Mouse (Mus musculus): ENCODE measurements around the gene Armc7.
"Not testable (repeated sequence)": the region's sequence is repeated elsewhere in the genome, so short reads cannot be mapped to it uniquely, and the experiment has no call there.

The Armc7 gene

DNA sequence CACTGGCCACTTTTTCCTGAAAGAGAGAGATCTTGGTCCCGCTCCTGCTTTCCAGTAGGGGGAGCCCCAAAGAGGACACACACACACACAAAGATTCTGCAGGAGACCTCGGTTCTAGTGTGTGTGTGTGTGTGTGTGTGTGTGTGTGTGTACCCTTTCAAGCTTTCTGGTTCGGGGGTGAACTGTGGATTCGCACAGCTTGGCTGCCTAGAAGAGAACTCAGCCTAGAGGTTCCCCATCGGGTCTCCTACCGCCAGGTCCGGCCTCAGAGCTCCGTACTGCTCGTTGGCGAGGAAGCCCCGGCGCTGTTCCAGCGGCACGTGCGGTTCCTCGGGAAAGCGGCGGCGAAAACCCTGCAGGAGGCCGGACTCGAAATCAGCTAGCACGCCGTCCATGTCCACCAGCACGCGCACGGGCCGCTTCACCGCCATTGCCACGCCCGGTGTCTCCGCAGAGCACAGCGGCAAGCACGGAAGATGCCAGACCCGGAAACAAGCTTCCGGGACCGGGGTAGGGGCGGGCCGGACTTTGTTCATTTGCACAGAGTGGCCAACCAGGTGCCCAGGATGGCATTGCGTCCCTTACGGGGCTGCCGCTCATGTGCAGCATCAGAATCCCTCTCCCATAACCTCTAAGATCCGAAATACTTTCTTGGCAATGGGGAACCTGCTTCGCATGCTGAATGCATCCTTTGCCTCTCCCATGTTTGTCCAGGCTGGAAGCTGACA, 16.1 kb downstream of the Armc7 start, which contains the start of gene Nt5c:
Gene Nt5c (minus strand): TSS at position 507 of the 728 bp plus-strand sequence.
- DNase-seq = peak; percentile 86

DNA sequence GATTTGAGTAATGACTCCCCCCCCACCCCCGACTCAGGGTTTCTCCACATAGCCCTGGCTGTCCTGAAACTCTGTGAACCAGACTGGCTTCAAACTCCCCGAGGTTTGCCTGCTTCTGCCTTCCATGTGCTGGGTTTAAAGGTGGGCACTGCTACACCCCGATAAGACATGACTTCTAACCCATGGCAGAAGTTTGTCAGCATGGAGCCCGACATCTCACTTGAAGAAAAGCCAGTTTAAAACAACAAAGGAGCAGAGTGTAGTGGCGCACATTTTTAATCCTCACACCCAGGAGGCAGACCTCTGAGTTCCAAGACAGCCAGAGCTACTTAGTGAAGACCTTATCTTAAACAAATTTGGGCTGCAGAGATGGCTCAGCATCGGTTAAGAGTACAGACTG, 16.9 kb downstream of the Armc7 start:
- peak; percentile 21 for DNase-seq

DNA sequence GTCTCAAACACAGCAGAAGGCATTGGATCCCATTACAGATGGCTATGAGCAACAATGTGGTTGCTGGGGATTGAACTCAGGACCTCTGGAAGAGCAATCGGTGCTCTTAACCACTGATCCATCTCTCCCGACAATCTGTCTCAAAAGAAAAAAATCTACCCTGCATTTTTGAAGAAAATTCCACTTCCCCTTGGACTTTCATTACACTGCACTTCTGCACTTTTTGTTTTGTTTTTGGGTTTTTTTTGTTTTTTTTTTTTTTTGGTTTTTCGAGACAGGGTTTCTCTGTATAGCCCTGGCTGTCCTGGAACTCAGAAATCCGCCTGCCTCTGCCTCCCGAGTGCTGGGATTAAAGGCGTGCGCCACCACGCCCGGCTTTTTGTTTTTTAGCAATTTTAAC, 21.1 kb downstream of the Armc7 start:
- not testable (repeated sequence) for DNase-seq

DNA sequence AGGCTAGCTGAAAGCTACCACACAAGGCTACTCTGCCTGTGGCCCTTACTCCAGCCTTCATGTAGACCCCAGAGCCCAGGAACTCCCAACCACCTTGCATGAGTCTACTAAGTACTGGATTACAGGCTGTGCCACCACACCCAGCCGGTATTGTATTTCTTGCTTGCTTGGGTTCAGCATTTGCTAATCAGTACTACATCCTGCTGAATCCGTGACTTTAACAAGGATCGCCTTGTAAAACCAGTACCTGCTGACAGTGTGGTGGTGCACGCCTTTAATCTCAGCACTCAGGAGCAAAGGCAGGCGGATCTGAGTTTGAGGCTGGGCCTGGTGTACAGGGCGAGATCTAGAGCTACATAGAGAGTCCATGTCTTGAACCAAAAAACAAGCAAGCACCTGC, 27.2 kb downstream of the Armc7 start:
- no peak for DNase-seq

DNA sequence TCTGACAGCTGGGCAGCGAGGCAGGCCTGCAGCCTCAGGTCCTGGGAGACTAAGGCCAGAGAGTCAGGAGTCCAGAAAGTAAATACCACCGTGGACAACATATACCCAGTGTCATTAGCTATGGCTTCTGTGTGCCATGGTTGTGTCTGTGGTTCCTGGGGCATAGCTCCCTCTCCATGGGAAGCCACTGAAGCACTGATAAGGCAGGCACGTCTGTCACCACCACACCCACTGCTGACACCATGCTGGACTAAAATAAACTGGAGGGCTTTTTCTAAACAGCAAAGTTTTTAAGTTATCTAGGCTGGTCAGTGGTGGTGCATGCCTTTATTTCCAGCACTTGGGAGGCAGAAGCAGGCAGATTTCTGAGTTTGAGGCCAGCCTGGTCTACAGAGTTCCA, 31.1 kb downstream of the Armc7 start:
- DNase-seq = no peak

DNA sequence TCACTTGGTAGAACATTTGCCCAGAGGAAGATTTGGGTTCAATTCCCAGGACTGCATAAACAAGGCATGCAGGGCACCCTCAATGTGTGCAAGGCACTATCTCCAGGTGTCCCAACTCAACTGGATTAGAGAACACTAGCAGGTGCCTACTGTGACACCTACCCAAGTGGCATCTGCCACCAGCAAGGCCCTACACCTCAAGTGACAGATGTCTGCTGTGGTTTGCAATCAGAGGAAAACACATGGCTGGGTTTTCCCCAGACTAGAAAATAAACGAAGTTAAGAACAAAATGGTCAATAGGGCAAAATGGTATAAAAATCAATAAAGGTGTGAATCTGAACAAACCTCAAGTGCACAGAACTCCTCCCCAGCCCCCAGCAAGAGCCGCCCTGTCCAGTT, 32.6 kb downstream of the Armc7 start:
- DNase-seq = peak; percentile 50

DNA sequence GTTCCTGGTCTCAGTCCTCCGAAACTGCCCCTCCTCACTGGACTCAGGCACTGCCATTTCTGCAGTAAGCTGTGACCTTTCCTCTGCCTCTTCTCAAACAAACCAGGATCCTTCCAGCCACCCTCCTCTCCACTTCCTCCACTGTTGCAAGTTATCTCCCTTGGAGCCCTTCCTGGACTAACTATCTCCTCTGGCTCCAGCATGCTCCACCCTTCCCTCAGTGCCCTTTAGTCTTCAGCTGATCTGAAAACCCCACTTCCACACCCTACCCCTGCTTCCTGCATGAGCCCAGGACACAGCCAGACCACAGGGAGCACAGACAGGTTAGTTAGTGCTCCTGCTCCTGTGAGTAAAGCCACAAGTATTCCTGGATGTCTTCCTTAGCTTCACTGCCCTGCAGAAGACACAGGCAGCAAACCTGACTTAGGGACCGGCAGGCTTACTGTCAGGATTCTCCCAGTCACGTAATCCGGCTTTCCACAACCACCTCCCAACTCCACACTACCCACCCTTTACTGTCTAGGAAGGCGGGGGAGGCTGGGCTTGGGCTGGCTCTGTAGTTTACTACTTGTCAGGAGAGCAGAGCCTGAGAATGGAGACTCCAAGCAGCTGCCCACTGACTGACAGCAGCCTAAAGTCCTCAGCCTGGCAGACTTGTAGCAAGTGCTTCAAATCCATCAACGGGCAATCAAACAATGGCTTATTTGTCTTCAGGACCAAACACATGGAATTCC, 34.5 kb downstream of the Armc7 start:
- DNase-seq = peak; percentile 29

DNA sequence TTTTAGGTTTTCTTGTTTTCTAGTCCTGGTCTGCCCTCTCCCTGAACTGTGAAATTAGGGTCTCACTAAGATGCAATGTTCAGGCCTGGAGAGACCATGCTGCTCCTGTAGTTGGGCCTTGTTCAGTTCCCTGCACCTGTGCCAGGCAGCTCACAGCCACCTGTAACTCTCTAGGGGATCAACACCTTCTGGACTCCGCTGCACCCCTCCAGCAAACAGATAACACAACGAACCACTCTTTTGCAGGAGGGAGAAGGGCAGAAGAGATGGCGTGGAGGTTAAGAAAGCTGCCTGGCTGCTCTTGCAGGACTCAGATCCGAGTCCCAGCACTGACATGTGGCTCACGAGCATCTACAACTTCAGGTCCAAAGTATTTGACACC, 35.0 kb downstream of the Armc7 start:
- DNase-seq = peak; percentile 18

DNA sequence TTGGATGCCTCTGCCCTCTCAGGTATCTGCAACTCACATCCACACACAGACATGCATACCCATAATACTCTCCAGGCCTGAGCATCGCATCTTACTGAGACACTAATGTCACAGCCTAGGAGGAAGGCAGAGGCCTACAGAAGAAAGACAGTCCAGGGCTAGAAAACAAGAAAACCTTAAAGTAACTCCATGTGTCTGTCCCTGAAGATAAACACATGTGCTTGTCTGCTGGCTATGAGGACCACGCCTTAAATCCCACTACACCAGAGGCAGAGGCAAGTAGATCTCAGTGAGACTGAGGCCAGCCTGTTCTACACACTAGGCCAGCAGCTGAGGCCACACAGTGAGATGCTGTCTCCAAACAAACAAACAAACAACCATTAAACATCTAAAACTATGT, 35.7 kb downstream of the Armc7 start:
- DNase-seq = no peak

DNA sequence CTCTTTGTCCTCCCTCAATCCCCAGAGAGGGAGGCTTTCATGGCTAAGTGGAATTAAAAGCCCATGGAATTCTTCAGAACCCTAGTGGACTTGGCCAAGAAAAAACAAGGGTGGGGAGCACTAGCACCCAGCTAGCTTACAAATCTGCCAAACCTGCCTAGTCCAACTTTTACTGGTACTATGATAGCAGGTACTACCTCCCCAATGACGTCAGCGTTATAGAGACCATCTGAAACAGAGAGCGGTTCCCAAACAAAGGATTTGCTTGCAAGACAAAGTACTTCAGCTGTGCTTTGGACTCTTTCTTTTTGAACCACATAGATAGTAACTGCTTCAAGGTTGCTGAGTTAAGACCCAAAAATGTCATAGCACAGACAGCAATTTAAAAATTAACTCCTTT, 36.5 kb downstream of the Armc7 start:
- no peak for DNase-seq

DNA sequence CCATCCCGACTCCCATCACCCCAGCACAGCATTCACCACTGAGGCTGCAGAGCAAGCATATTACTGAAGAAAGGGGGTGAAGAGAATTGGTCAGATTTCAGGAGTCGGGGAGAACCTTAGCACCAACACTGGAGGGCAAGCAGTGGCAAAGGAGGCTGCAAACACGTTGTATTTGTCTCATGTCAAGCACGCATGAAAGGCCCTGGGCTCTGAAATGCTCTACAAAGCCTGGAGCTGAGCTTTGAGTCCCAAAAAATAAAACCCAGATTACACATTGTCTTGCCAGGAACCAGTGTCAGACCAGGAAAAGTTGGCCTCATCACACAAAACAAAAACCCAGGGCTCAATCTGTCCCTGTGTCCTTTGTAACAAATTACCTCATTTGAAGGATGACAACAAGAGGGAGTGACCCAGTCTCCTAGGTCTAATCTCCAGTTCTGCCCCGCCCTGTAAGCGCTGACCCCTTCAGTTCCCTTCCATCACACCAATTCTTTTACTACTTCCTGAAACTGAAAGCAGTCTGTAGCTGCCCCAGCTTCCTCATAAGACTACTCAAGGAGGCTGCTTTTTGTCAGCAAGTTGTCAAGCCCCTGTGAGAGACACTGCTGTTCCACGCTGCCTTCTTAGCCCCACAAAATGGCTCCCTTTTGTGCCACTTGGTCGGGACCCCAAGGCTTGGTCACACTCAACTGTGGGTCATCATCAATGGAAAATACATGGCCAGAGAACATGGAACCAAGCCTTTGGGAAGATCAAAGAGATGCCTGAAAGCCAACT, 37.1 kb downstream of the Armc7 start:
- peak; percentile 52 for DNase-seq

DNA sequence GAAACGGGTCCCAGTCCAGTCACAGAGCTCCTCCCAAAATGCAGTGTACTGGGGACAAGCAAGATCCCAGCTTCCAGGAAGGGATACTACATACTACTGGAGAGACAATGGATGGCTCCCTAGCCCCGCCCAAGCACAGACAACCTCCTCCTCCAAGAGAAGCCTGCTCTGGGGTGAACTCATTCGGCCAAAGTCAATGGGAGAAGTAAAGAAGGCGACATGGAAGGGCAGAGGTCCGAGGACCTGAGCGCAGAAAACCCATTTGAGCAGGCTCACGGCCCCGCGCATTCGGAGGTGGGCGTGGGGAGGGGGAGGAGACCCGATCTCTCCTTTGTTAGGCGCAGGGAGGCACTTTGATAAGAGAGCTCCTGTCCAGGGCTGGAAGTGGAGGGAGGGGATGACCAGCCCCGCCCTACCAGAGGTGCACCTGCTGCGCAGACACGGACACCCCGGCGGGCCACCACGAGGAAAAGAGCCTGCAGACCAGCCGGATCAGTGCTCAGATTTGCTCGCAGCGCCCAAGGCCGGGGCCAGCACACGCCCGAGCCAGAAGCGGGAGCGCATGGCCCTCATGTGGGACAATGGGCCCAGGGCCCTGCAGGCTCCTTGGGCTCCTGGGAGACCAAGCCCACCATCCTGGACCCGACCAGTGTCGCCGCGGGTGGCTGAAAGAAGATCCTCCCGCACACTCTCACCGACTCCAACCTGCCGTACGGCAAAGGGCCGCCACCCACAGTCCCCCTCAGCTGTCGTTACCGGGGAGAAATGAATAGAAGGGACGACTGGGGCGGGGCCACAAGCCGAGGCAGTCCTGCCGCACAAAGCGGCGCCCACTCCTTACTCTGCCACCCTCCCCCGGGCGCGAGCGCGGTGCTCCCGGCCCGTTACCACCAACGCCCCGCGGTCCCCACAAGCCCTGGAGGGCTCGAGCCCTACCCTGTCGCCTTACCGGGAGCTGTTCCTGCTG, 38.1 kb downstream of the Armc7 start:
- DNase-seq = peak; percentile 70

DNA sequence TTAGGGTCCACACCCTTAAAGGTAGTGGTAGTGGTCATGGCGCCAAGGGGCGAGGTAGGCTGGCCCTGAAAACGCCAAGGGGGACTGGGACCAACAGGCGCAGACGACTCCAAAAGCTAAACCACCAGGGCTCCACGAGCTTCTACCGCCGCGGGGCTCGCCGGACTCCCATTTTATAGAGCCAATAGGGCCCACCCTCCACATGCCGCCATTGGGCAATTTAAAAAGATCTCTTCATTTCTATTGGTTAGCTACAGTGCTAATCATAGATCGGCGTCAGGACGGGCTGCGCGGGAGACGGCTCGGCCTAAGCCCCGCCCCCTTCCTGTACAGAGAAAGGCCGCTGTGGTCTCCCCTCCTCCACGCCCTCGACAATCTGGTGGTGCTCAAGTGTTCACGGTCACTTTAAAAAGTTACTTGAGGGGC, 38.8 kb downstream of the Armc7 start, which contains the start of gene Jpt1:
Gene Jpt1 (minus strand): TSS at position 150 of the 426 bp plus-strand sequence.
- DNase-seq = peak; percentile 97

DNA sequence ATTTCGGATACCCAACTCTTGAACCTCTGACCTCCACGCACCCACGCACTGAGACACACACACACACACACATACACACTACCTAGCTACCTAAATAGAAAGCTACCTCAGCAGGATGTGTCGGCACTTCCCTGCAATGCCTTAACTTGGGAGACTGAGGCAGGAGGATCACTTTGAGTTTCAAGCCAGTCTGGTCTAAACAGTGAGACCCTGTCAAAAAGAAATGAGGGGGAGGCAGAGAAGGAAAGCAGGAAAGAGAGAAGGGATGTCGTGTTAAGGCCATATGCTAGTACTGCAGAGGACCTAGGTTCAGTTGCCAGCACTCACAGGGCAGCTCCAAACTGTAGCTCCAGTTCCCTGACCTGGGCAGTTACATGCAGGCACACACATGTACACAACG, 39.6 kb downstream of the Armc7 start:
- no peak for DNase-seq

DNA sequence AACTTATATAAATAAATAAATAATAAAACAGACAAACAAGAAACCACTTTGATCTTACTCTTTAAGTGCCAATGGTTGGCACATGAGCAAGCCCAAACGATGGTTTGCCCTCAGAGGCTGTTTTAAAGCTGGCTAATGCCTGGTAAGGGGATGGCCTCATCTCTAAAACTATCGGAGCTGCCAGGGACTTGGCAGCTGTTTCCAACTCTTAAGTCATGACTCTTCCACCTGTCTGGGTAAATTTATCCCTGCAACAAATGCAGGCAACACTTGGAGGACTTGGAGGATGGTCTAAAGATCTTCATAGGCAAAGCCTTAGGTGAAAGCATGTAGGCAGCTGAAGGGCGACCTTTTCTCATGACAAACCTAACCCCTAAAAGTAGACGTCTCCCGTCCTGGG, 41.5 kb downstream of the Armc7 start:
- no peak for DNase-seq

DNA sequence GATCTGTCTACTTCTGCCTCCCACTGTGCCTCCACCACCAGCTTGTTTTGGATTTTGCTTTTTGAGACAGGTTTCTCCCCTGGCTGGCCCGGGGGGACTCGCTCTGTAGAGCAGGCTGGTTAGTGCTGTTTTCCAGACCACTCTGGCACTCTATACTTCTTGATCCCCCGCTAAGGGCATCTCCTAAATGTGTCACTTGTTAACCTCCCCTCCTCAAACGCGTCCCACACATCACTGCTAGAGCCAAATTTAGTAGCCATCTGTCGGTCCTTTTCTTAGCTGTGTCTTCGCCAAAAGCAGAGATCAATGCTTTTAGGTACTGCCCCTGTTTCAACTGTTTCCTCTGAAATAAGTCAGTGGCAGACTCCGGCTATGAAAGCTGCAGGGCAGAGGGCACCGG, 43.2 kb downstream of the Armc7 start:
- DNase-seq = no peak

DNA sequence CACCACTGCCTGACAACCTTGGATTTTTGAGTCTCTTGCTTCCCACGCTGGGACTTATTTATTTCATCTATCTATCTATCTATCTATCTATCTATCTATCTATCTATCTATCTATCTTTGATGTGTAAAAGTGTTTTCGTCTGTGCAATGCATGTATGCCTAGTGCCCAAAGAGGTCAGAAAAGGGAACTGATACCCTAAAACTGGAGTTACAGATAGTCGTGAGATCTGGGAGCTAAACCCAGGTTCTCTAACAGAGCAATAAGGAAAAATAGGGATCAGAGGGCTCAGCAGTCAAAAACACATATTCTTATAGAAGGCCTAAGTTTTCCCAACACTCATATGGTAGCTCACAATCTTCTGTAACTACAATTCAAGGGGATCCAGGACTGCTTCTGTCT, 44.1 kb downstream of the Armc7 start:
- DNase-seq = no peak

DNA sequence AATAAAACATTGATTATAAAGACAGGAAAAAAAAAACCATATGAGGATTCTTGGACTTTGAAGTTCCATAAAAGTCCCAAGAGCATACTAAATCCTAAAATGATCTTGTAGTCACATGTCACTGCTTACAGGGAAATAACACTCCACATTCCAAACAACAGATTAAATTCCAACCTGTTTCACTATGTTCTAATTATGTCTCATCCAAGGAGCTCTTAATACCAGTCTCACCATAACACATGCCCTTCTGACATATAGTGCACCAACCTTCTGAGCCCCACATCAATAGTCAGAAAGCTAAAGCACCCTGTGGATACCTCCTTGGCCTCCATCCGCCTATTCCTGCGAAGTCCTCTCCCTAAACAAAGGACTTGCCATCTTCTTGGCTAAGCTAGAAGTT, 44.8 kb downstream of the Armc7 start:
- DNase-seq = no peak

DNA sequence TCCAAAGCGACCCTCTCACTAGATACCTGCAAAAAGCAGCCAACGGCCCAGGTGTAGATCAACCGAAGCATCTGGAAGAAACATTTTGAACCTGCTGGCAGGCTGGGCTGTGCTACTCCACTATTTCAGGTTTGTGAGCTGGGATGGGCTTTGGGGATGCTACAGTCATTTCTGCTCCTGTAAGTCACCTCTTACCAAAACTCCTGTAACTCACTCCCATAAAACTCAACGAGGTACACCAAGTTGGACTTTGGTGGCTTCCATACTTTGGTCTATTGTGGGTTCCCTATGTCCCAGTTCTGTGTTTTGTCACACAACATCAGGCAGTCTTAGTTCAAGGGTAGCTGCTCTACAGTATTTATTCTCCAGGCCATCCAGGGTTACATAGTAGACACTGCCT, 45.6 kb downstream of the Armc7 start:
- no peak for DNase-seq

DNA sequence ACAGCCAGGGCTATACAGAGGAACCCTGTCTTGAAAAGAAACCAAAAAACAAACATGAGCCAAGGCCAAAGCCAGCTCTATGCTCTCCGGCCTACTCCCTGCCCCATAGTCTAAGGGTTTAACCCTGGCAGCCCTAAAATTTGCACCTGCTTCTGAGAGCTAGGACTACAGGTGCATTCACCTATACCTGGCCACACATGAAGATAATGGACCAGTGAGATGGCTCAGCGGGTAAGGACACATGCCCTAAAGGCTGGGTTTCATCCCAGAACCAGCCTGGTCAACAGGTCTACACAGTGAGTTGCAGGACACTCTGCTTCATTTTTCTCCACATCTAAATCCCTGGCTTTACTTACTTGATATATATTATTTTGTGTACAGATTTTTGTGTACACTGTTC, 46.8 kb downstream of the Armc7 start:
- DNase-seq = no peak

DNA sequence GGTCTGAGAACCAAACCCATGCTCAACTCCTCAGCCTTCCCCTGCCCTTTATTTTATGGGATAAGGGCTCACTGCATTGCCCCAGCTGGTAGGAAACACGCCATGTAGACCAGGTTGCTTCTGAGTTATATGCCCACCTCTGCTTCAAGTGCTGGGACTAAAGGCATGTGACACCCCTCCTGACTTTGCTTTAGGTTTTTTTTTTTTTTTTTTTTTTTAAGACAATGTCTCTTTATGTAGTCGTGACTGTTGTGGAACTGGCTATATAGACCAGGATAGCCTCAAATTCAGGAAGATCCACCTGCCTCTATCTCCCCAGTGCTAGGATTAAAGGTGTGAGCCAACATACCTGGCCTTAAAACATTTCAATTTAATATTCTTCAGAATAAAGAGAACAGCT, 47.2 kb downstream of the Armc7 start:
- DNase-seq = no peak

DNA sequence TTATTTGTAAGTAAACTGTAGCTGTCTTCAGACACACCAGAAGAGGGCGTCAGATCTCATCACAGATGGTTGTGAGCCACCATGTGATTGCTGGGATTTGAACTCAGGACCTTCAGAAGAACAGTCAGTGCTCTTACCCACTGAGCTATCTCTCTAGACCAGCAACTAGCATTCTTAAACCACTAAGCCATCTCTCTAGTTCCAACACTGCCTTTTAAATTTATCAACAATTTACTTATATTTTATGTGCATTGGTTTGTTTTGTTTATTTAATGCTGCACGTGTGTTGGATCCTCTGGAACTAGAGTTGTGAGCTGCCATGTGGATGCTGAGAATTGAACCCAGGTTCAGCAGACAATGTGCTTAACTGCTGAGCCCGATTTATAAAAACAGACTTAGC, 51.0 kb downstream of the Armc7 start:
- DNase-seq = not testable (repeated sequence)
